Mouse (Mus musculus): Measurements from ENCODE around the gene D630003M21Rik.

Gene D630003M21Rik

GRCm38 (mm10) chr2:158167496-158168205 lies 61.4 kb downstream of the D630003M21Rik start:
- no peak for DNase-seq (ENCODE audit: low spot score in 2 of 2)

- DNase-seq (ENCODE audit: low spot score in 2 of 2): no peak
These were observed 62.4 kb downstream of the D630003M21Rik start for GRCm38 (mm10) chr2:158166628-158167027.

DNA sequence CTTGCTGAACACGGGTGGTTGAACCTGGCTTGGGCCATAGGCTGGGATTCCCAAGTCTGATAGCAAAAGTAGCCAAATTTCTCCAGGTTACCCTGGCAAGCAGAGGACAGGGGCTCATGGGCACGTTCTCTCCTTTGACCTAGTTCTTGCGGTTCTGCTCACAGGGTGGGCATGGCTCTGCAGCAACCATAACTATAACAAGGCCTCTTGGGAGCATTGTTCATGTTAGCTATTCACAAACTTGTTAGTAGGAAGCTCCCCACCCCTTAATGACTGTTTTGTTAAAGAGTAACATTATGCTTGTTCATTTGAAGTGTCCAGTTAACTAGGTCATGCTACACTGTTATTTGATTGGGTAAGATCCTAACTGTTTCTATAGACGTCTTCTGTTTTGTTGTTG lies 63.2 kb downstream of the D630003M21Rik start:
- no peak for DNase-seq (ENCODE audit: low spot score in 2 of 2)

GRCm38 (mm10) chr2:158163034-158163433 lies 66.0 kb downstream of the D630003M21Rik start:
- DNase-seq (ENCODE audit: low spot score in 2 of 2): no peak

GRCm38 (mm10) chr2:158161761-158162160 lies 67.3 kb downstream of the D630003M21Rik start:
- no peak for DNase-seq (ENCODE audit: low spot score in 2 of 2)

DNA sequence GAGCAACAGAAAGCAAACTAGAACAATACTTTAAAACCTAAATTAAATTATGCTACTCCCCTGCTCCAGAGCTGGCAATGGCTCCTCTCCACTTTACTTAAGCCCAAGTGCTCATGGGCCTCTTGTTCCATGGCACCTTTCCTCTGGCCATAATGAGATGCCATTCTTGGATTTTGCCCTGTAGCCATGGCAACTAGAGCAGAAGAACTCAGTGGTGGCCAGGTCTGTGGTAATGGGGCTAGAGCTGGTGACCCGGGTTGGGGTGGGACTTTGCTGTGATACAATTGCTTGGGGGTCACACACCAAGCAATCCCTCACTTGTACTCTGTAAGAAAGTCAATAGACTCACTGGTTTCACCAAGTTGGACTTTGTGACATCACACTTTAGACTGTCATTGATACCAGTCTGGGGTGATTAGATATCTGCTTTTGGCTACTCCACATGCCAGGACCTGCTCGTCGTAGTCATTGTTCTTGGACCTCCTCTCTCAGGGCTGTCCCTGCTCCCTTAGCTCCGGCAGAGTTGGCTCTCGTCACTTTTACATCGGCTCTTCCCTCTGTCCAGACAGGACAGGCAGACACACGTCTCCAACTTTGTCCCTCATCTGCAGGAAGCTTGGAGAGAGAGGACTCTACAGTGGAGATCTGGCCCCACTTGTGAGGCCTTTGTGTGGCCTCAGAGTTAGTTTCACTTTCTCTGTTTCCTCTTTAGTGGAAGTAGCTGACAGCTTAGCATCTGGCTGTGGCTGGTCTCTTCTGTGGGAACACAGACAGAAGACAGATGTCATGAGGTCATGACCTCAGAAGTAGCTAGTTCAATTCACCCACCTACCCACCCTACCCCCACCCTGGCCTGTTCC lies 69.4 kb downstream of the D630003M21Rik start:
- DNase-seq (ENCODE audit: low spot score in 2 of 2): no peak

- no peak for DNase-seq (ENCODE audit: low spot score in 2 of 2)
These were observed 71.4 kb downstream of the D630003M21Rik start for GRCm38 (mm10) chr2:158157654-158158053.

DNA sequence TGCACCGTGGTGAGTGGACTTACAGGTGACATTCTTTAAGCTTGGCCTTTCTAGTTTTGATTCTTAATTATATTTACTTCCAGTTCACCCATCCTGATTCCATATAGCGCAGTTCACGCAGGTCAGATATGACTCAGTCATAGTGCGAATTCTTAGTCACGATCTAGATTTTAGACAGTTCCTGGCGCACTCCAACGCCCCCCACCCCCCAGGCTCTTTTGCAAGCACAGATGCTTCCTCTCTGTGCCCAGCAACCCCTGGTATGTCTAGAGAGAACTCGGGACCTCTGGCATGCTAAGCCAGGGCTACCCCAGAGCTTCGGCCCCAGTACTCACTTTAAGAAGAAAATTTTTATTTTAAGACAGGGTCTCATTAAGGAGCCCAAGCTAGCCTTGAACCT lies 72.5 kb downstream of the D630003M21Rik start:
- no peak for DNase-seq (ENCODE audit: low spot score in 2 of 2)

DNA sequence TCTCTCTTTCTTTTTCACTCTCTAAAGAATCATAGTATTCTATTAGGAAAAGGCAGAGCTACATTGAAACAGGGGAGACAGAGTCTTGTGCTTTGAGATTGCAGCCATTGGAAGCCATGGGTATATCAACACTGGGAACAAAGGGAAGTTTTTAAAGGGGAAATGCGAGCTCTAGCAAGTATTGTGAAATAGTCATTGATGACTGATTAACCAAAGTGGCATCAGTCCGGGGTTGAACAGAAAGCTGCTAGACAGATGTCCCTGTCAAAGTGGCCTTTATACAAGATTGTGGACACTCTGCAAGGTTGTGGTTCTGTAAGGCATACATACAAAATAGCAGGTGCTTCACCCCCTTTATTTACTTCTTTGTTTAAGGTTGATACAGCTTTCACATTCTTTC lies 73.4 kb downstream of the D630003M21Rik start:
- DNase-seq (ENCODE audit: low spot score in 2 of 2): no peak

DNA sequence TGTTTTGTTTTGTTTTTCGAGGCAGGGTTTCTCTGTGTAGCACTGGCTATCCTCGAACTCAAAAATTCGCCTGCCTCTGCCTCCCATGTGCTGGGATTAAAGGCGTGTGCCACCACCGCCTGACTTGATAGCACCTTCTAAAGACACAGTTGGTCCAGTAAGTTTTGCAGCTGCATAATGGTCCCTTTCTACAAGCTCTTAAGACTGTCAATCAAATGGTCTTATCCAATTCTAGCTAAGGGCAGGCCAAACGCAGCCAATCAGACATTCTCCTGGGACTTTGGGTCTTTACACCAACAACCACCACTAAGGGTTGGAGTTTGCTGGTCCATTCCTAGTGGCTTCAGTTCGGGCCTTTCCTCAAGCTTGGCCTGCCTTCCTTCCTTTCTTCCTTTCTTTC lies 73.9 kb downstream of the D630003M21Rik start:
- no peak for DNase-seq (ENCODE audit: low spot score in 2 of 2)

GRCm38 (mm10) chr2:158154641-158155040 lies 74.4 kb downstream of the D630003M21Rik start:
- no peak for DNase-seq (ENCODE audit: low spot score in 2 of 2)

- no peak for DNase-seq (ENCODE audit: low spot score in 2 of 2)
These were observed 75.2 kb downstream of the D630003M21Rik start for GRCm38 (mm10) chr2:158153728-158154343.

DNA sequence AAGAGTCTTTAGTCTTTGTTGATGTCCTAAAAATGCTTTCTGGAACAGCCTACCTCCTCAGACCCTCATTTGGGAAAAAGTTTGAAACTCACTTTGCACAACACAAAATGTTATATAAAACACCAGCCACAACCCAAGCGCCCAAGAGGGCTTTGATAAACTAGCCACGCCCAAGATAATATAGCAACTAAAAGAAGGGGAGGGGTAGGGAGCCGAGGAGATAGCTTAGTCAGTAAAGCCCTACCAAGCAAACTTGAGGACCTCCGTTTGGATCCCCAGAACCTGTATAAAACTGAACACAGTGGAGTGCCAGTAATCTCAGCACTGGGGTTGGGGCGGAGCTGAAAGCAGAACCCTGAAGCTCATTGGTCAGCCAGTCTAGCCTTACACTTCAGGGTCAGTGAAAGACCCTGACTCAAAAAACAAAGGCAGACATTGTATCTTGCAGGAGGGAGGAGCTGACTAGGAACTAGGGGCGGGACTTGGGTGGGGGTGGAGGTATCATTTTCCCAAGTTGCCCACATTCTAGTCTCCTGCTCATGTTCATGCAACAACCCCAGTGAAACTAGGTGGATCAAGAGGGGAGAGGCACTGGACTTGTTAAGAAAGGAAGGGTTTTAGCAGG lies 76.2 kb downstream of the D630003M21Rik start:
- DNase-seq (ENCODE audit: low spot score in 2 of 2): no peak

GRCm38 (mm10) chr2:158151077-158151476 lies 77.9 kb downstream of the D630003M21Rik start:
- no peak for DNase-seq (ENCODE audit: low spot score in 2 of 2)

DNA sequence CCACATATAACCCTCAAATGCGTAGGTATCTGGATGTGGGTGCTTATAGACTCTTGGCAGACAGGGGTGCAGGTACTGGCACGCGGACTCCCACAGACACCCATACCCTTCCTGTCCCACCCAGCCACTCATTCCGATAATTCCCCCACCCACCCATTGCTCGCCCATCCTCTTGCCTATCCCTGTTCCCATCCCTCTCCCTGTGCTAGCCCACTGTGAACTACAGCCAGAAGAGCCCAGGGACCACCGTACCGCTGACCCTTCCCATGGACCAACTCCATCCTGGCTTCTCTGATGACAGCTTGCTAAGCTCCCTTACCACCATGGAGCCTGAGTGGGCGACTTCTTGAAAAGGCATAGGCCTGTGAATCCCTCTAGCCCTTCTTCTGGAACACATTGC lies 82.1 kb downstream of the D630003M21Rik start:
- no peak for DNase-seq (ENCODE audit: low spot score in 2 of 2)

DNA sequence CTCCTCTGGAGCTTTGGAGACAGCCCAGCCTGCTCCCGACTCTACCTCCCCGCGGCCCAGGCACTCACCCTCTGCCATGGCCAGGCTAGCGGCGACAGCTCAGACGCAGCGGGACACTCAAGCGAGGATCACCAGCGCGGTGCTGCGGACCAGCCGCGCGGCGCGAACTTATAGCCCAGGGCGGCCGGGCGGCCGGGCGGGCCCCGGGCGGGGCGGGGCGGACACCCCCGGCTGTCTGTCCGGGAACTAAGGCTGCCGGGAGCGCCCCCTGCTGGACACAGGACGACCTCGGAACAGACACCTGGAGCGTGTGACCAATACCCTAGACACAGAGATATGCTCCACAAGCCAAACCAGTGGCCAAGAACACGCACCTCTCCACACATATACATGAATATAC lies 82.8 kb downstream of the D630003M21Rik start, which contains the start of gene Tgm2:
TSS of gene Tgm2 (minus strand) at position 214 of the 400 bp plus-strand sequence.
- peak; percentile 28 to 48 for DNase-seq (ENCODE audit: low spot score in 2 of 2)

DNA sequence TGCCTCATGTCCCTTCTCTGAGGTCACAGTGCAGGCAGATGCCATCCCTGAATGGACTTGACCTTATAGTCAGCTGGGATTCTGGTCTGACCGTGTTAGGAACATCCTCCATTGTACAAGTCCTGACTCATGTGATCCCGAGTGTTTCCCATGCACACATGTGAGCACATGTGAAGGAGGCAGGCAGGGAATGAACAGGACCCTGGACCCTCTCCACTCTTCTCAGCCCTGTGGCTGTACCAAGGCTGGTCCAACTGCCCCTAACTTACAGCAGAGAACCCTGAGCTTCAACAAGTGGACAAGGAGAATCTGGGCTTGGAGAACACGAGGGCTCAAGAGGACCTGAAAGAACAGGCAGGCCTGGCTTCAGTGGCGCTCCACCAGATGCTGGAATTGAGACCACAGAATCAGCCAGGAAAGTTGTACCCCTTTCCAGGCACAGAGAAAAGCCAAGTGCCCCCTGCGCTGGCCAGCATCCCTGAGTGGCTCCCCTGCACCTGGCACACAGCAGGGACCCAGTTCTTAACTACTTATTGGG lies 83.4 kb downstream of the D630003M21Rik start:
- DNase-seq (ENCODE audit: low spot score in 2 of 2): no peak

- no peak for DNase-seq (ENCODE audit: low spot score in 2 of 2)
These were observed 84.1 kb downstream of the D630003M21Rik start for GRCm38 (mm10) chr2:158144750-158145527.

DNA sequence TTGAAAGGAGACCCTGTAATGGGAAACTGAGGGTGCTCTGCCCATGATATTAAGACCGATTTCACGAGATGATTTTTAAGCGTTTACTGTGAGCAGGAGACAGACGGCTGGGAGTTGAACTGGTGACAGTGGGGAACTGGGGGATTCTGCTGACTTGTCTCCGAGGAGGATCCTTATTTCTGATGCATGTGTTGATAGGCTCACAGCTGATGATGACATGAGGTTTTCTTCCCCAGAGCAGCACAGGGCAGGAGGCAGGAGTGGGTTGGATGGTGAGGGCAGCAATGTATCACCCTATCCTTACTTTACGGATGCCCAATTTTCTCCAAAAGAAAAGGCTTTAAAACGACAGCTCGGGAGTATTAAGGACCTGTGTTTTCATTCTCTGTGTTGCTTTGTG lies 84.8 kb downstream of the D630003M21Rik start:
- DNase-seq (ENCODE audit: low spot score in 2 of 2): no peak

- DNase-seq (ENCODE audit: low spot score in 2 of 2): no peak
These were observed 85.2 kb downstream of the D630003M21Rik start for GRCm38 (mm10) chr2:158143816-158144215.

GRCm38 (mm10) chr2:158142981-158143380 lies 86.0 kb downstream of the D630003M21Rik start:
- DNase-seq (ENCODE audit: low spot score in 2 of 2): no peak
